Mouse (Mus musculus) neural tube, embryonic 12.5 days (tissue): ENCODE measurements around the gene Gjb2. TPM values are rescaled to one million over a fixed set of nuclear protein-coding genes. Genes with fewer than 3 reads are reported as not detected.

Experiments
- ATAC-seq: fragments of 200-750 bp; cut with Nextera tagmentation; 2 replicates; pipeline ENCODE4 v1.8.0; 2017; ENCODE audit warnings: low read depth, mild to moderate bottlenecking, moderate TSS enrichment, moderate library complexity; ENCODE audit not compliant: low FRiP score
- H3K27ac ChIP-seq: fragments of 300-500 bp; sonication (generic); 2 replicates; pipeline ENCODE4 v1.5.1; 2016
- H3K27me3 ChIP-seq: fragments of 300-500 bp; sonication (generic); replicated peaks from 2 replicates; pipeline ENCODE4 v1.6.1; 2016; ENCODE audit warnings: mild to moderate bottlenecking
- H3K36me3 ChIP-seq: fragments of 300-500 bp; sonication (generic); 2 replicates; pipeline ENCODE4 v1.6.1; 2016; ENCODE audit warnings: mild to moderate bottlenecking
- H3K4me1 ChIP-seq: fragments of 300-500 bp; sonication (generic); 2 replicates; pipeline ENCODE4 v1.6.1; 2016
- H3K4me2 ChIP-seq: fragments of 300-500 bp; sonication (generic); replicated peaks from 2 replicates; pipeline ENCODE4 v1.6.1; 2016; ENCODE audit warnings: mild to moderate bottlenecking
- H3K4me3 ChIP-seq: fragments of 300-500 bp; sonication (generic); 2 replicates; pipeline ENCODE4 v1.5.1; 2016
- H3K9ac ChIP-seq: fragments of 300-500 bp; sonication (generic); 2 replicates; pipeline ENCODE4 v1.6.1; 2016; ENCODE audit warnings: mild to moderate bottlenecking
- H3K9me3 ChIP-seq: fragments of 300-500 bp; sonication (generic); 2 replicates; pipeline ENCODE4 v1.6.1; 2016; ENCODE audit warnings: mild to moderate bottlenecking
- WGBS: fragments of 180-500 bp; shearing (Covaris S2); methylation state at CpG from one replicate; pipeline ENCODE4 v1.1.7; 2016; 5-methylcytosine and 5-hydroxymethylcytosine counted together
- polyA plus RNA-seq: library from polyadenylated mRNA; unstranded; fragments of >200 nt; fragmentation: Nextera tagmentation; extraction: Ambion mirVana; gene quantifications from 2 replicates; pipeline ENCODE4 v1.2.1, GENCODE M21; 2016

Gene Gjb2
- polyA plus RNA-seq, 1 experiment from 2014 or later, result 29.6 TPM

DNA sequence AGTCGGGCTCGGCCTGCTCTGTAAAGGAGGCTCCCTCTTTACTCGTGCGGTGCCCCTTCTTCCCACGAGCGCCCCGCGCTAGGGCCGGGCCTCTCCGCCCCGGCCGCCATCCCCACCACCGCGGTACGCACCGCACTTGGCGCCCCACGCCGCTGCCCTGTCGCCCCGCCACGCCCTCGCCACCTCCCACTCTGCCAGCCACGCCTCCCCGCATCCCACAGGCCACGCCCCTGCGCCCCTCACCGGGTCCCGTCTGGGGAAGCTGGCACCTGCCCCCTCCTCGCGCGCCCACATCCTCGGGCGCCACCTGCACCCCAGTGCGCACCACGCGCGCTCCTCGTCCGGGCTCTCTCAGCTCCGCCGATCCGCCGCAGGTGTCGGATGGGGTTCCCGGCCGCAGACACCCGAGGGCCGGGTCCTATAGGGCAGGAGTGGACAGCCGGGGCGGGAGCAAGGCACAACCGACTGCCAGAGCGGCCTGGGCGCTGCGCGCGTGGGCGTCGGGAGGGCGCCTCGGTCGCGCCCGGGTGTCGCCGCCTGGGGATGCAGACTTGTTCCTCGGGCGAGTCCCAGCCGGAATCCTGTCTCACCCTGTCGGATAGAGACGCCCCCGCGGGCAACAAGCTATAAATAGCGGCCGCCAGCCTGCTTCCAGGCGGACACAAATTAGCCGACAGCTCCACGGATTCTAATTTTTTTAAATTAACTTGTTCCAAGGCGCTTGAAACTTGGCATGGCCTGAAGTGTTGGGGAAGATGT is 46.8 kb downstream of the Gjb2 start, which contains the start of gene Gja3:
Gene Gja3, minus strand, starts transcription at position 538 of the 759 bp plus-strand sequence.
- Histone ChIP-seq H3K9me3 (no peaks in the 10 kb centered on the region), H3K27ac (no peak within 1 kb of the TSS), H3K4me1 (peaks cover 11% of the 10 kb centered on the region), H3K27me3 (peaks cover 42% of the 10 kb centered on the region), H3K4me2 (peak within 1 kb of the TSS; percentile 91), H3K4me3 (peak within 1 kb of the TSS; percentile 44), H3K9ac (peak within 1 kb of the TSS; percentile 48; the same call in 1 of the 2 replicates), H3K36me3 (no peaks in the 10 kb centered on the region)
- WGBS, result under 1% methylated on average over 79 of the region's 79 CpGs
- no peak; the same call in 1 of the 2 replicates for ATAC-seq

DNA sequence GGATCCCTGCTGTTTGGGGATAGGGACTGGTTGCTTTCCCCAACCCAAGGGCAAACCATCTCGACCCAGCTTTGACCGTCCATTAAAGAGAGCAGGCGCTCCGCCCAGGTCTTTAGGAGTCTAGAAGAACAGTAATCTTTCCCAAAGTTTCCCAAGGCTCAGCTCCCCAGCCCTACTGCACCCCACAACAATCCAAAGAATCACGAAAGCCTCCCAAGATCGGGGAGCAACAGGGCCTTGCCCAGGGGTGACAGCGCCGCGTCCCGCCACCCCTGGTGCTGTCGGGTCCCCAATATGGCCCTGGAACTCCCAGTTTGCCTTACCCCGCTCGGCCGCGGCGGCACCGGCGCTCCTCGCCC is 47.3 kb downstream of the Gjb2 start:
- Histone ChIP-seq H3K4me3 (peak overlapping the region; percentile 44), H3K4me2 (peak overlapping the region; percentile 91), H3K36me3 (no peaks in the 10 kb centered on the region), H3K9me3 (no peaks in the 10 kb centered on the region), H3K27ac (no peak overlapping the region), H3K27me3 (peaks cover 42% of the 10 kb centered on the region), H3K9ac (peak overlapping the region; percentile 48; the same call in 1 of the 2 replicates), H3K4me1 (peaks cover 11% of the 10 kb centered on the region)
- no peak for ATAC-seq
- WGBS, result 3% methylated on average over 19 of the region's 19 CpGs

DNA sequence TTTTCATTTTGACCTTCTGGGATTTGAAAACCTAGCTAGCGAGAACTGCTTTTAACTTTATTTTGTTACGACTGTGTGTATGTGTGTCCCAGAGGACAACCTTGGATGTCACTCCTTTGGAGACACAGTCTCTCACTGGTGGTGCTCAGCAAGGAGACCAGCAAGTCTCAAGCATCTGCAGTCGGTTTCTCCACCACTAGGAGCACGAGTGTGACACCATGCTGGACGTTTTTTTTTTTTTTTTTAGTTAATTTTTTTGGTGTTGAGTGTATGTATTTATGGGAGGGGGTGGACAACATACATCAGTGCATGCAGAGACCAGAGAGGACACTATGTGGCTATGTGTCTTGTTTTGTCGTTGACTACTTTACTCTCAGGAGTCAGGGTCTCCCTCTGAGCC is 51.8 kb downstream of the Gjb2 start:
- Histone ChIP-seq H3K27me3 (peaks cover 25% of the 10 kb centered on the region), H3K4me3 (no peak overlapping the region), H3K4me1 (peaks cover 6% of the 10 kb centered on the region), H3K4me2 (no peak overlapping the region), H3K9me3 (no peaks in the 10 kb centered on the region), H3K36me3 (no peaks in the 10 kb centered on the region), H3K9ac (no peak overlapping the region), H3K27ac (no peak overlapping the region)
- ATAC-seq, result no peak
- WGBS, result 71% methylated on average over 6 of the region's 6 CpGs

Other genes with a start within 250 kb of the Gjb2 start
- gene Zmym2, start 218.0 kb downstream of the Gjb2 start, polyA plus RNA-seq, result 75.4 and 79.8 TPM in 2 replicates
- gene Gja3, start 46.6 kb downstream of the Gjb2 start, polyA plus RNA-seq, result 1.4 TPM in 2 replicates
- not detected in 2 replicates for gene Gm4491, start 11.2 kb upstream of the Gjb2 start, polyA plus RNA-seq
- gene Gjb6, start 28.9 kb upstream of the Gjb2 start, polyA plus RNA-seq, result 9.5 and 10.5 TPM in 2 replicates